Mouse (Mus musculus): ENCODE measurements at regions not wholly inside any gene's neighbourhood (a gene's known extent, or its start where the extent isn't known, plus 50 kb on each side); places are given as distances from the start of the nearest gene placed in this dataset.

- Histone ChIP-seq H3K9me3 (ENCODE audit: low read length) (no peaks in the 10 kb centered on the region), H3K4me2 (ENCODE audit: low read depth, low read length) (no peak overlapping the region), H3K27ac (ENCODE audit: low read depth) (no peak overlapping the region), H3K9ac (replicated peaks) (no peak overlapping the region), H3K4me3 (ENCODE audit: low read depth, low read length) (no peak overlapping the region), H3K27me3 (ENCODE audit: insufficient read depth, low read length) (no peaks in the 10 kb centered on the region), H3K4me1 (ENCODE audit: insufficient read depth) (0 out of 2 replicates have a peak, but pooled peaks cover 2% of the 10 kb centered on the region), H3K36me3 (replicated peaks; ENCODE audit: insufficient read depth, low read length) (no peaks in the 10 kb centered on the region)
- 75% methylated on average over 4 of the region's 4 CpGs for WGBS (ENCODE audit: insufficient replicate concordance)
- ATAC-seq (no peak), DNase-seq (no peak)
- TF ChIP-seq EP300 (IDR thresholded peaks at IDR 0.05; ENCODE audit: low read depth) (no peak), CTCF (IDR thresholded peaks at IDR 0.05; ENCODE audit: low read depth) (no peak)
These were observed 477.4 kb upstream of the Marcks start for GRCm38 (mm10) chr10:37615926-37616691.

GRCm38 (mm10) chr10:37613936-37614335, 475.2 kb upstream of the Marcks start:
- 54% methylated on average over 1 of the region's 1 CpGs for WGBS (ENCODE audit: insufficient replicate concordance)
- Histone ChIP-seq H3K9me3 (ENCODE audit: low read length) (no peaks in the 10 kb centered on the region), H3K36me3 (replicated peaks; ENCODE audit: insufficient read depth, low read length) (no peaks in the 10 kb centered on the region), H3K4me3 (ENCODE audit: low read depth, low read length) (no peak overlapping the region), H3K27me3 (ENCODE audit: insufficient read depth, low read length) (no peaks in the 10 kb centered on the region), H3K4me2 (ENCODE audit: low read depth, low read length) (no peak overlapping the region), H3K27ac (ENCODE audit: low read depth) (no peak overlapping the region), H3K4me1 (ENCODE audit: insufficient read depth) (0 out of 2 replicates have a peak, but pooled peaks cover 2% of the 10 kb centered on the region), H3K9ac (replicated peaks) (no peak overlapping the region)
- ATAC-seq (no peak), DNase-seq (no peak)
- TF ChIP-seq CTCF (IDR thresholded peaks at IDR 0.05; ENCODE audit: low read depth) (no peak), EP300 (IDR thresholded peaks at IDR 0.05; ENCODE audit: low read depth) (no peak)

- TF ChIP-seq EP300 (IDR thresholded peaks at IDR 0.05; ENCODE audit: low read depth) (no peak), CTCF (IDR thresholded peaks at IDR 0.05; ENCODE audit: low read depth) (no peak)
These were observed 464.8 kb upstream of the Marcks start for GRCm38 (mm10) chr10:37603529-37603928.

GRCm38 (mm10) chr10:37602936-37603335, 464.2 kb upstream of the Marcks start:
- no peak for DNase-seq
- Histone ChIP-seq H3K4me1 (ENCODE audit: insufficient read depth) (no peaks in the 10 kb centered on the region), H3K4me3 (ENCODE audit: low read depth, low read length) (no peak overlapping the region), H3K27me3 (ENCODE audit: insufficient read depth, low read length) (no peaks in the 10 kb centered on the region), H3K9ac (replicated peaks) (no peak overlapping the region), H3K4me2 (ENCODE audit: low read depth, low read length) (no peak overlapping the region), H3K36me3 (replicated peaks; ENCODE audit: insufficient read depth, low read length) (no peaks in the 10 kb centered on the region), H3K9me3 (ENCODE audit: low read length) (no peaks in the 10 kb centered on the region), H3K27ac (ENCODE audit: low read depth) (no peak overlapping the region)
- 42% methylated on average over 2 of the region's 2 CpGs for WGBS (ENCODE audit: insufficient replicate concordance)
- TF ChIP-seq CTCF (IDR thresholded peaks at IDR 0.05; ENCODE audit: low read depth) (no peak), EP300 (IDR thresholded peaks at IDR 0.05; ENCODE audit: low read depth) (no peak)
- ATAC-seq = no peak

More at GRCm38 (mm10) chr10:37603529-37603928, 464.8 kb upstream of the Marcks start:
- ATAC-seq = no peak
- Histone ChIP-seq H3K4me1 (ENCODE audit: insufficient read depth) (no peaks in the 10 kb centered on the region), H3K9me3 (ENCODE audit: low read length) (no peaks in the 10 kb centered on the region), H3K9ac (replicated peaks) (no peak overlapping the region), H3K27me3 (ENCODE audit: insufficient read depth, low read length) (no peaks in the 10 kb centered on the region), H3K4me2 (ENCODE audit: low read depth, low read length) (no peak overlapping the region), H3K27ac (ENCODE audit: low read depth) (no peak overlapping the region), H3K4me3 (ENCODE audit: low read depth, low read length) (no peak overlapping the region), H3K36me3 (replicated peaks; ENCODE audit: insufficient read depth, low read length) (no peaks in the 10 kb centered on the region)
- WGBS (ENCODE audit: insufficient replicate concordance) = 63% methylated on average over 1 of the region's 1 CpGs
- DNase-seq = no peak

- no peak overlapping the region for H3K27ac ChIP-seq (ENCODE audit: low read depth)
- H3K4me3 ChIP-seq (ENCODE audit: low read depth, low read length) = no peak overlapping the region
- DNase-seq (no peak), ATAC-seq (no peak)
- no peaks in the 10 kb centered on the region for H3K27me3 ChIP-seq (ENCODE audit: insufficient read depth, low read length)
- no peaks in the 10 kb centered on the region for H3K9me3 ChIP-seq (ENCODE audit: low read length)
- no peak overlapping the region for H3K9ac ChIP-seq (replicated peaks)
- no peak overlapping the region for H3K4me2 ChIP-seq (ENCODE audit: low read depth, low read length)
- 62% methylated on average over 2 of the region's 2 CpGs for WGBS (ENCODE audit: insufficient replicate concordance)
- TF ChIP-seq CTCF (IDR thresholded peaks at IDR 0.05; ENCODE audit: low read depth) (no peak), EP300 (IDR thresholded peaks at IDR 0.05; ENCODE audit: low read depth) (no peak)
- no peaks in the 10 kb centered on the region for H3K36me3 ChIP-seq (replicated peaks; ENCODE audit: insufficient read depth, low read length)
- no peaks in the 10 kb centered on the region for H3K4me1 ChIP-seq (ENCODE audit: insufficient read depth)
These were observed 451.2 kb upstream of the Marcks start for GRCm38 (mm10) chr10:37589889-37590288.

GRCm38 (mm10) chr10:37589009-37589408, 450.3 kb upstream of the Marcks start:
- Histone ChIP-seq H3K4me3 (ENCODE audit: low read depth, low read length) (no peak overlapping the region), H3K9me3 (ENCODE audit: low read length) (no peaks in the 10 kb centered on the region), H3K9ac (replicated peaks) (no peak overlapping the region), H3K4me1 (ENCODE audit: insufficient read depth) (no peaks in the 10 kb centered on the region), H3K4me2 (ENCODE audit: low read depth, low read length) (no peak overlapping the region), H3K36me3 (replicated peaks; ENCODE audit: insufficient read depth, low read length) (no peaks in the 10 kb centered on the region), H3K27ac (ENCODE audit: low read depth) (no peak overlapping the region), H3K27me3 (ENCODE audit: insufficient read depth, low read length) (no peaks in the 10 kb centered on the region)
- peak; percentile 98 for ATAC-seq
- TF ChIP-seq CTCF (IDR thresholded peaks at IDR 0.05; ENCODE audit: low read depth) (no peak), EP300 (IDR thresholded peaks at IDR 0.05; ENCODE audit: low read depth) (peak; percentile 16; the same call in 1 of the 2 replicates)
- WGBS (ENCODE audit: insufficient replicate concordance) = 35% methylated on average over 1 of the region's 1 CpGs
- peak; percentile 13 for DNase-seq
